Mouse (Mus musculus) small intestine, adult 2 months (tissue): ENCODE measurements around the gene Mrpl57.

Source experiments
- CTCF ChIP-seq: fragments of 200-500 bp; IDR thresholded peaks from 2 replicates; pipeline ENCODE4 v1.5.1; 2012; ENCODE audit warnings: low read depth, mild to moderate bottlenecking, control low read depth, inconsistent platforms, low read length, moderate library complexity, mixed read lengths; ENCODE audit not compliant: insufficient replicate concordance, insufficient read length; ENCODE audit errors: extremely low read depth
- POLR2A ChIP-seq: fragments of 200-500 bp; IDR thresholded peaks from 2 replicates; pipeline ENCODE4 v1.6.1; 2012; ENCODE audit warnings: low read depth, mild to moderate bottlenecking, control low read depth, inconsistent platforms, low read length, moderate library complexity

GRCm38 (mm10) chr14:57825788-57826751 lies at the start of gene Mrpl57, which contains the start of gene Ska3:
- TF ChIP-seq POLR2A: peak; percentile 88
- TF ChIP-seq CTCF: no peak
